Mouse (Mus musculus): ENCODE measurements around the gene Lpp. TPM values are rescaled to one million over a fixed set of nuclear protein-coding genes. Genes with fewer than 3 reads are reported as not detected.

The Lpp gene
- total and polyA plus RNA-seq, 3 experiments: 0.64 to 1.2 (median 0.68) TPM

- Histone ChIP-seq H3K36me3 (replicated peaks in 1 of 2; ENCODE audit: control insufficient read depth in 1 of 2, insufficient read depth in 1 of 2, low read length in 1 of 2) (no peaks in the 10 kb centered on the region), H3K27ac (ENCODE audit: insufficient read depth, low read depth) (no peak overlapping the region), H3K9ac (ENCODE audit: insufficient read depth, low read depth) (no peak overlapping the region), H3K27me3 (replicated peaks) (no peaks in the 10 kb centered on the region), H3K79me2 (replicated peaks; ENCODE audit: control insufficient read depth, extremely low read depth, insufficient read depth, poor library complexity, severe bottlenecking) (no peaks in the 10 kb centered on the region), H3K4me2 (ENCODE audit: insufficient read depth, low read depth, poor library complexity, severe bottlenecking) (no peak overlapping the region), H3K9me3 (replicated peaks; ENCODE audit: low read length) (no peaks in the 10 kb centered on the region), H3K4me1 (ENCODE audit: control insufficient read depth in 1 of 2, insufficient read depth in 2 of 2) (peaks cover 0 to 4% of the 10 kb centered on the region in 2 experiments; a peak in 2 of 4 replicates), H3K4me3 (replicated peaks in 1 of 3; ENCODE audit: low read depth in 2 of 3, low read length in 2 of 3, poor library complexity in 1 of 3) (no peak overlapping the region)
- dilution Hi-C loops (cut with MboI; ENCODE audit: extremely low pct_ligation_motif_present, extremely low pct_unique_long_range_greater_than_20kb, low sequenced_read_pairs): no loop called here
- DNase-seq (ENCODE audit: extremely low read depth): no peak
- in situ Hi-C loops (cut with MboI; ENCODE audit: low pct_ligation_motif_present, low pct_unique_long_range_greater_than_20kb, low sequenced_read_pairs): no loop called here
- TF ChIP-seq MYC (IDR thresholded peaks at IDR 0.05; ENCODE audit: low read depth, low read length) (no peak), RAD21 (IDR thresholded peaks at IDR 0.05; ENCODE audit: low read depth, low read length) (no peak), ELF1 (IDR thresholded peaks at IDR 0.05; ENCODE audit: low read depth, low read length) (no peak), NRF1 (IDR thresholded peaks at IDR 0.05; ENCODE audit: low read depth, low read length) (no peak), CTCF (conservative IDR thresholded peaks at IDR 0.05 in 1 of 2, IDR thresholded peaks at IDR 0.05 in 1 of 2; ENCODE audit: low read depth in 2 of 2, low read length in 2 of 2) (no peak), UBTF (IDR thresholded peaks at IDR 0.05; ENCODE audit: low read depth, low read length) (no peak), ZNF384 (IDR thresholded peaks at IDR 0.05; ENCODE audit: low read depth, low read length) (no peak), CHD1 (IDR thresholded peaks at IDR 0.05; ENCODE audit: low read depth, low read length) (no peak), POLR2AphosphoS2 (IDR thresholded peaks at IDR 0.05; ENCODE audit: low read depth, low read length) (no peak), PAX5 (IDR thresholded peaks at IDR 0.05; ENCODE audit: low read length) (no peak), EP300 (IDR thresholded peaks at IDR 0.05; ENCODE audit: low read length) (no peak), HCFC1 (IDR thresholded peaks at IDR 0.05; ENCODE audit: low read depth, low read length) (no peak), MEF2A (IDR thresholded peaks at IDR 0.05; ENCODE audit: borderline replicate concordance, low read depth, low read length) (no peak)
These were observed 310.9 kb downstream of the Lpp start for GRCm38 (mm10) chr16:24704215-24704614.

GRCm38 (mm10) chr16:24723641-24724040 lies 330.3 kb downstream of the Lpp start:
- DNase-seq (ENCODE audit: extremely low read depth): no peak
- no peaks in the 10 kb centered on the region for H3K27me3 ChIP-seq (replicated peaks)
- H3K4me1 ChIP-seq (ENCODE audit: control insufficient read depth in 1 of 2, insufficient read depth in 2 of 2): peaks cover 0 to 13% of the 10 kb centered on the region in 2 experiments; a peak in 2 of 4 replicates
- dilution Hi-C loops (cut with MboI; ENCODE audit: extremely low pct_ligation_motif_present, extremely low pct_unique_long_range_greater_than_20kb, low sequenced_read_pairs) (no loop called here), in situ Hi-C loops (cut with MboI; ENCODE audit: low pct_ligation_motif_present, low pct_unique_long_range_greater_than_20kb, low sequenced_read_pairs) (no loop called here)
- no peak overlapping the region for H3K4me3 ChIP-seq (replicated peaks in 1 of 3; ENCODE audit: low read depth in 2 of 3, low read length in 2 of 3, poor library complexity in 1 of 3)
- no peak overlapping the region for H3K4me2 ChIP-seq (ENCODE audit: insufficient read depth, low read depth, poor library complexity, severe bottlenecking)
- no peak overlapping the region for H3K9ac ChIP-seq (ENCODE audit: insufficient read depth, low read depth)
- H3K36me3 ChIP-seq (replicated peaks in 1 of 2; ENCODE audit: control insufficient read depth in 1 of 2, insufficient read depth in 1 of 2, low read length in 1 of 2): no peaks in the 10 kb centered on the region
- H3K9me3 ChIP-seq (replicated peaks; ENCODE audit: low read length): no peaks in the 10 kb centered on the region
- TF ChIP-seq MXI1 (IDR thresholded peaks at IDR 0.05; ENCODE audit: low read depth, low read length): no peak
- no peaks in the 10 kb centered on the region for H3K79me2 ChIP-seq (replicated peaks; ENCODE audit: control insufficient read depth, extremely low read depth, insufficient read depth, poor library complexity, severe bottlenecking)
- H3K27ac ChIP-seq (ENCODE audit: insufficient read depth, low read depth): no peak overlapping the region

GRCm38 (mm10) chr16:24732751-24733150 lies 339.4 kb downstream of the Lpp start:
- Histone ChIP-seq H3K4me2 (ENCODE audit: insufficient read depth, low read depth, poor library complexity, severe bottlenecking) (no peak overlapping the region), H3K27ac (ENCODE audit: insufficient read depth, low read depth) (no peak overlapping the region), H3K4me3 (replicated peaks in 1 of 3; ENCODE audit: low read depth in 2 of 3, low read length in 2 of 3, poor library complexity in 1 of 3) (no peak overlapping the region), H3K27me3 (replicated peaks) (no peaks in the 10 kb centered on the region), H3K9ac (ENCODE audit: insufficient read depth, low read depth) (no peak overlapping the region), H3K79me2 (replicated peaks; ENCODE audit: control insufficient read depth, extremely low read depth, insufficient read depth, poor library complexity, severe bottlenecking) (no peaks in the 10 kb centered on the region), H3K36me3 (replicated peaks in 1 of 2; ENCODE audit: control insufficient read depth in 1 of 2, insufficient read depth in 1 of 2, low read length in 1 of 2) (no peaks in the 10 kb centered on the region), H3K4me1 (ENCODE audit: control insufficient read depth in 1 of 2, insufficient read depth in 2 of 2) (peaks cover 14 to 48% of the 10 kb centered on the region in 2 experiments), H3K9me3 (replicated peaks; ENCODE audit: low read length) (no peaks in the 10 kb centered on the region)
- DNase-seq (ENCODE audit: extremely low read depth): no peak
- dilution Hi-C loops (cut with MboI; ENCODE audit: extremely low pct_ligation_motif_present, extremely low pct_unique_long_range_greater_than_20kb, low sequenced_read_pairs): no loop called here
- in situ Hi-C loops (cut with MboI; ENCODE audit: low pct_ligation_motif_present, low pct_unique_long_range_greater_than_20kb, low sequenced_read_pairs): no loop called here
- no peak for TF ChIP-seq GABPA (IDR thresholded peaks at IDR 0.05; ENCODE audit: insufficient replicate concordance, low read depth, low read length)

All from CH12.LX (cell line).